ENCODE assay signal across 9 mouse cellular contexts in genomic region chr2:31449441-31449815, GRCm38 (mm10). TPM values are rescaled to one million over a fixed set of nuclear protein-coding genes. Genes with fewer than 3 reads are reported as not detected.
DNase-seq lines count a peak whose midpoint lies in the region; ATAC-seq lines count a peak whose summit lies in the region.
"Had no signal": no experiment of that assay in that cellular context is flagged by ENCODE, and none has a peak within 500 bp of the region (broad histone marks: within the 10 kb centered on the region; RNA-seq: fewer than 3 reads in every experiment).

No protein-coding gene starts in this region.

- H3K4me1 ChIP-seq in hindbrain, embryonic 15.5 days (replicated peaks), result peaks cover 29% of the 10 kb centered on the region

- peak overlapping the region; percentile 31; the same call in 1 of the 2 replicates for H3K27ac ChIP-seq in hindbrain, embryonic 15.5 days (replicated peaks)
- H3K27ac ChIP-seq: limb, embryonic 13.5 days had no signal

- H3K9ac ChIP-seq in hindbrain, embryonic 15.5 days, result no peak overlapping the region

- no peak overlapping the region for H3K4me3 ChIP-seq in hindbrain, embryonic 15.5 days
- H3K4me3 ChIP-seq: limb, embryonic 13.5 days had no signal

- H3K36me3 ChIP-seq in hindbrain, embryonic 15.5 days, result no peaks in the 10 kb centered on the region
- H3K36me3 ChIP-seq: limb, embryonic 13.5 days had no signal

- ATAC-seq in hindbrain, embryonic 15.5 days (ENCODE audit: low FRiP score, low read depth), result peak; percentile 87

- WGBS in hindbrain, embryonic 15.5 days, result 19% methylated on average over 4 of the region's 4 CpGs

- no peaks in the 10 kb centered on the region for H3K9me3 ChIP-seq in hindbrain, embryonic 15.5 days
- H3K9me3 ChIP-seq: limb, embryonic 13.5 days had no signal

- DNase-seq in cerebellum, adult 11 months, result peak; percentile 16
- DNase-seq in cerebellum, adult 8-10 months, result no peak
- DNase-seq in ovary, adult 18-20 months (ENCODE audit: low spot score), result peak; percentile 74
- DNase-seq in ovary, postnatal 10 days (ENCODE audit: low spot score), result no peak
- peak; percentile 80 for DNase-seq in lung, postnatal 10 days
- DNase-seq in right cerebral cortex, postnatal 36 days (ENCODE audit: low spot score in 2 of 2), result peak; percentile 49 to 50
- no peak for DNase-seq in c-Kit-positive CD71-positive TER-119-positive erythroid progenitor cells, embryonic 14.5 days (ENCODE audit: low spot score)

- H3K4me2 ChIP-seq in hindbrain, embryonic 15.5 days, result no peak overlapping the region
- H3K4me2 ChIP-seq: limb, embryonic 13.5 days had no signal

- H3K27me3 ChIP-seq in hindbrain, embryonic 15.5 days, result no peaks in the 10 kb centered on the region; the same call in 1 of the 2 replicates
- H3K27me3 ChIP-seq: limb, embryonic 13.5 days had no signal

RNA-seq across cellular contexts. Expression of gene Ass1, which starts 20.6 kb away (rescaled TPM):
- 9.8 and 10.3 TPM in 2 replicates for polyA plus RNA-seq in hindbrain, embryonic 15.5 days (2015; fragmentation: Nextera tagmentation; extraction: Ambion mirVana)

Comparison
In these comparisons a context has a peak if more than half of its experiments do, and no peak if none do; other contexts are left out.
1. DNase-seq: peak in cerebellum, adult 11 months (single experiment), ovary, adult 18-20 months (single experiment), lung, postnatal 10 days (single experiment) and right cerebral cortex, postnatal 36 days (2 of 2); none in cerebellum, adult 8-10 months (single experiment), ovary, postnatal 10 days (single experiment) and c-Kit-positive CD71-positive TER-119-positive erythroid progenitor cells, embryonic 14.5 days (single experiment).